ENCODE assay signal across 11 mouse cellular contexts in genomic region chr4:106785345-106785744, GRCm38 (mm10). TPM values are rescaled to one million over a fixed set of nuclear protein-coding genes. Genes with fewer than 3 reads are reported as not detected.
DNase-seq lines count a peak whose midpoint lies in the region; ATAC-seq lines count a peak whose summit lies in the region.
"Had no signal": no experiment of that assay in that cellular context is flagged by ENCODE, and none has a peak within 500 bp of the region (broad histone marks: within the 10 kb centered on the region; RNA-seq: fewer than 3 reads in every experiment).

No protein-coding gene starts in this region.

- no peak overlapping the region for H3K4me3 ChIP-seq in heart, embryonic 10.5 days
- H3K4me3 ChIP-seq in megakaryocyte, embryonic 14.5 days (replicated peaks): peak overlapping the region; percentile 69
- no peak overlapping the region for H3K4me3 ChIP-seq in liver, embryonic 16.5 days (ENCODE audit: low read depth, low read length)
- H3K4me3 ChIP-seq: myocyte had no signal

- intact Hi-C loops in heart, postnatal 10 days (cut with DNase I): no loop called here

- no peaks in the 10 kb centered on the region for H3K9me3 ChIP-seq in heart, embryonic 10.5 days
- peaks cover 4% of the 10 kb centered on the region; the same call in 1 of the 2 replicates for H3K9me3 ChIP-seq in megakaryocyte, embryonic 14.5 days
- H3K9me3 ChIP-seq in liver, embryonic 16.5 days (replicated peaks; ENCODE audit: control insufficient read depth, low read length): no peaks in the 10 kb centered on the region

- no peak overlapping the region for H3K9ac ChIP-seq in liver, embryonic 16.5 days (ENCODE audit: low read depth, low read length)

- H3K4me2 ChIP-seq in liver, embryonic 16.5 days (ENCODE audit: low read depth, low read length): no peak overlapping the region

- DNase-seq in heart, embryonic 10.5 days (ENCODE audit: low spot score): no peak
- no peak for DNase-seq in heart, postnatal 10 days
- no peak for DNase-seq in layer of hippocampus, postnatal 25 days (ENCODE audit: extremely low spot score in 1 of 2, low spot score in 1 of 2)
- DNase-seq: cerebellum, adult 11 months had no signal

- H3K36me3 ChIP-seq in heart, embryonic 10.5 days: no peaks in the 10 kb centered on the region
- H3K36me3 ChIP-seq in megakaryocyte, embryonic 14.5 days (replicated peaks; ENCODE audit: low read length): peaks cover 21% of the 10 kb centered on the region
- H3K36me3 ChIP-seq in liver, embryonic 16.5 days (ENCODE audit: control insufficient read depth, insufficient read depth): no peaks in the 10 kb centered on the region

- H3K4me1 ChIP-seq in heart, embryonic 10.5 days: peaks cover 68% of the 10 kb centered on the region
- H3K4me1 ChIP-seq in megakaryocyte, embryonic 14.5 days: peaks cover 94% of the 10 kb centered on the region
- peaks cover 8% of the 10 kb centered on the region for H3K4me1 ChIP-seq in liver, embryonic 16.5 days (ENCODE audit: control insufficient read depth, low read depth, low read length)

- peak overlapping the region; percentile 88 for H3K27ac ChIP-seq in heart, embryonic 10.5 days
- 0 out of 2 replicates have a peak overlapping the region, but pooled peaks have one; percentile 25 for H3K27ac ChIP-seq in liver, embryonic 16.5 days (ENCODE audit: low read length)

- ATAC-seq in megakaryocyte, adult 5-6 weeks (ENCODE audit: poor library complexity, severe bottlenecking): no peak
- ATAC-seq in liver, embryonic 16.5 days (ENCODE audit: low read depth): no peak
- ATAC-seq in granulocyte monocyte progenitor cell, adult 5-6 weeks (replicated peaks; ENCODE audit: poor library complexity, severe bottlenecking): no peak
- ATAC-seq in megakaryocyte progenitor cell, adult 5-6 weeks (replicated peaks; ENCODE audit: poor library complexity): no peak

- no peaks in the 10 kb centered on the region for H3K27me3 ChIP-seq in heart, embryonic 10.5 days (ENCODE audit: insufficient read depth, poor library complexity, severe bottlenecking)
- no peaks in the 10 kb centered on the region for H3K27me3 ChIP-seq in megakaryocyte, embryonic 14.5 days (replicated peaks)
- H3K27me3 ChIP-seq in liver, embryonic 16.5 days (ENCODE audit: control insufficient read depth, insufficient read depth, low read depth, low read length): no peaks in the 10 kb centered on the region

- WGBS in heart, embryonic 10.5 days: 57% methylated on average over 7 of the region's 7 CpGs
- 40% methylated on average over 7 of the region's 7 CpGs for WGBS in liver, embryonic 16.5 days (ENCODE audit: insufficient replicate concordance)

RNA-seq across cellular contexts. Expression of gene Acot11, which starts 19.5 kb away (rescaled TPM):
- polyA plus RNA-seq in heart, embryonic 10.5 days (2016; fragmentation: Nextera tagmentation; extraction: Ambion mirVana): 3.5 and 5.6 TPM in 2 replicates
- total RNA-seq in heart, postnatal 10 days (2021): 10 to 100 TPM; 12.8 to 26.7 TPM
- 1.4 and 2.2 TPM in 2 replicates for polyA plus RNA-seq in megakaryocyte, embryonic 14.5 days (2012; ENCODE audit: insufficient read depth, low replicate concordance)
- total RNA-seq in megakaryocyte, adult 5-6 weeks (2015): 10.6 and 11.9 TPM in 2 replicates
- total RNA-seq in megakaryocyte, adult 5-6 weeks (2017): 9.6 and 10.9 TPM in 2 replicates
- polyA plus RNA-seq in liver, embryonic 16.5 days (2015; fragmentation: Nextera tagmentation; extraction: Ambion mirVana): 4.9 and 6.1 TPM in 2 replicates
- 10 to 100 TPM; 45.7 to 46.8 TPM for total RNA-seq in layer of hippocampus, postnatal 25 days (2021)
- total RNA-seq in granulocyte monocyte progenitor cell, adult 5-6 weeks (2014; fragmentation: Nextera tagmentation): 5.0 and 5.9 TPM in 2 replicates
- total RNA-seq in granulocyte monocyte progenitor cell, adult 5-6 weeks (2017): 2.2 and 4.9 TPM in 2 replicates
- total RNA-seq in megakaryocyte progenitor cell, adult 5-6 weeks (2015): 2.0 and 2.3 TPM in 2 replicates
- total RNA-seq in megakaryocyte progenitor cell, adult 5-6 weeks (2017): 2.6 and 3.2 TPM in 2 replicates

RNA-seq across cellular contexts. Expression of gene Fam151a, which starts 51.7 kb away (rescaled TPM):
- polyA plus RNA-seq in heart, embryonic 10.5 days (2016; fragmentation: Nextera tagmentation; extraction: Ambion mirVana): 0.23 and 0.33 TPM in 2 replicates
- total RNA-seq in heart, postnatal 10 days (2021): under 1 TPM; 0.36 to 0.62 TPM
- not detected in 2 replicates for polyA plus RNA-seq in megakaryocyte, embryonic 14.5 days (2012; ENCODE audit: insufficient read depth, low replicate concordance)
- total RNA-seq in megakaryocyte, adult 5-6 weeks (2015): not detected in 2 replicates
- 0.37 TPM in 1 of 2 replicates, not detected in the other for total RNA-seq in megakaryocyte, adult 5-6 weeks (2017)
- polyA plus RNA-seq in liver, embryonic 16.5 days (2015; fragmentation: Nextera tagmentation; extraction: Ambion mirVana): 0.05 and 0.06 TPM in 2 replicates
- not detected for total RNA-seq in layer of hippocampus, postnatal 25 days (2021)
- total RNA-seq in granulocyte monocyte progenitor cell, adult 5-6 weeks (2014; fragmentation: Nextera tagmentation): not detected in 2 replicates
- not detected in 2 replicates for total RNA-seq in granulocyte monocyte progenitor cell, adult 5-6 weeks (2017)
- not detected in 2 replicates for total RNA-seq in megakaryocyte progenitor cell, adult 5-6 weeks (2015)
- total RNA-seq in megakaryocyte progenitor cell, adult 5-6 weeks (2017): not detected in 2 replicates
- polyA plus RNA-seq: frontal cortex, adult 2 months; myocyte had no signal

RNA-seq across cellular contexts. Expression of gene Mroh7, which starts 54.6 kb away (rescaled TPM):
- polyA plus RNA-seq in heart, embryonic 10.5 days (2016; fragmentation: Nextera tagmentation; extraction: Ambion mirVana): 0.43 and 0.83 TPM in 2 replicates
- under 1 TPM; 0.29 to 0.60 TPM for total RNA-seq in heart, postnatal 10 days (2021)
- not detected in 2 replicates for polyA plus RNA-seq in megakaryocyte, embryonic 14.5 days (2012; ENCODE audit: insufficient read depth, low replicate concordance)
- 0.13 TPM in 1 of 2 replicates, not detected in the other for total RNA-seq in megakaryocyte, adult 5-6 weeks (2015)
- total RNA-seq in megakaryocyte, adult 5-6 weeks (2017): not detected in 2 replicates
- 0.08 and 0.09 TPM in 2 replicates for polyA plus RNA-seq in liver, embryonic 16.5 days (2015; fragmentation: Nextera tagmentation; extraction: Ambion mirVana)
- total RNA-seq in layer of hippocampus, postnatal 25 days (2021): 1 to 10 TPM; 2.0 to 2.4 TPM
- total RNA-seq in granulocyte monocyte progenitor cell, adult 5-6 weeks (2014; fragmentation: Nextera tagmentation): not detected in 2 replicates
- not detected in 2 replicates for total RNA-seq in granulocyte monocyte progenitor cell, adult 5-6 weeks (2017)
- not detected in 2 replicates for total RNA-seq in megakaryocyte progenitor cell, adult 5-6 weeks (2015)
- not detected in 2 replicates for total RNA-seq in megakaryocyte progenitor cell, adult 5-6 weeks (2017)
- polyA plus RNA-seq: myocyte had no signal
